Mouse (Mus musculus): ENCODE data around the gene Rnaseh1. TPM values are rescaled to one million over a fixed set of nuclear protein-coding genes. Genes with fewer than 3 reads are reported as not detected.

Gene Rnaseh1
- total RNA-seq (2021) = 11.8 and 16.9 TPM in 2 replicates
- long read RNA-seq, experiment 1, transcript Rnaseh1-201 (8 exons, 1,455 nt) = major isoform, 24 of 25 reads
- long read RNA-seq, experiment 1, partial matches to known transcripts = 0 of 25 reads
- long read RNA-seq, experiment 1, other reads (novel, unspliced or antisense) = 1 of 25 reads
- long read RNA-seq, experiment 2, transcript Rnaseh1-201 (8 exons, 1,455 nt) = major isoform, 10 of 14 reads
- long read RNA-seq, experiment 2, partial matches to known transcripts = 3 of 14 reads
- long read RNA-seq, experiment 2, other reads (novel, unspliced or antisense) = 1 of 14 reads

GRCm38 (mm10) chr12:28649141-28650110 is at the start of gene Rnaseh1:
Gene Rnaseh1 (plus strand): TSS chr12:28649602.
- DNase-seq = peak; percentile 95

- peak; percentile 87 for DNase-seq
Observed at GRCm38 (mm10) chr12:28602259-28602658, 47.1 kb upstream of the Rnaseh1 start.

GRCm38 (mm10) chr12:28603494-28603893 is 45.9 kb upstream of the Rnaseh1 start:
- no peak for DNase-seq

GRCm38 (mm10) chr12:28607546-28608305 is 41.7 kb upstream of the Rnaseh1 start:
- no peak for DNase-seq

- no peak for DNase-seq
Observed at GRCm38 (mm10) chr12:28612391-28612790, 37.0 kb upstream of the Rnaseh1 start.

- no peak for DNase-seq
Observed at GRCm38 (mm10) chr12:28614401-28614800, 35.0 kb upstream of the Rnaseh1 start.

GRCm38 (mm10) chr12:28617297-28617696 is 32.1 kb upstream of the Rnaseh1 start:
- no peak for DNase-seq

GRCm38 (mm10) chr12:28621451-28622166 is 27.8 kb upstream of the Rnaseh1 start:
- DNase-seq = no peak

- no peak for DNase-seq
Observed at GRCm38 (mm10) chr12:28622167-28622532, 27.3 kb upstream of the Rnaseh1 start.

GRCm38 (mm10) chr12:28622641-28623040 is 26.8 kb upstream of the Rnaseh1 start:
- DNase-seq = no peak

GRCm38 (mm10) chr12:28623195-28623594 is 26.2 kb upstream of the Rnaseh1 start, which contains the start of gene Colec11:
Gene Colec11 (minus strand): TSS chr12:28623377.
- no peak for DNase-seq

- DNase-seq = no peak
Observed at GRCm38 (mm10) chr12:28624251-28624650, 25.2 kb upstream of the Rnaseh1 start.

GRCm38 (mm10) chr12:28625407-28625806 is 24.0 kb upstream of the Rnaseh1 start:
- no peak for DNase-seq

GRCm38 (mm10) chr12:28627092-28627491 is 22.3 kb upstream of the Rnaseh1 start:
- no peak for DNase-seq

- DNase-seq = no peak
Observed at GRCm38 (mm10) chr12:28628436-28628835, 21.0 kb upstream of the Rnaseh1 start.

GRCm38 (mm10) chr12:28635058-28635534 is 14.3 kb upstream of the Rnaseh1 start:
- DNase-seq = no peak

GRCm38 (mm10) chr12:28635535-28636476 is 13.6 kb upstream of the Rnaseh1 start, which contains the start of gene Rps7:
Gene Rps7 (minus strand): TSS chr12:28635953.
- DNase-seq = peak; percentile 94

- DNase-seq = no peak
Observed at GRCm38 (mm10) chr12:28636543-28636942, 12.9 kb upstream of the Rnaseh1 start.

GRCm38 (mm10) chr12:28638778-28639177 is 10.6 kb upstream of the Rnaseh1 start:
- DNase-seq = no peak

GRCm38 (mm10) chr12:28662628-28663027 is 13.2 kb downstream of the Rnaseh1 start:
- no peak for DNase-seq

Data from adrenal gland, postnatal 14 days (tissue).